ENCODE assay signal across 9 mouse cellular contexts in the genomic region with DNA sequence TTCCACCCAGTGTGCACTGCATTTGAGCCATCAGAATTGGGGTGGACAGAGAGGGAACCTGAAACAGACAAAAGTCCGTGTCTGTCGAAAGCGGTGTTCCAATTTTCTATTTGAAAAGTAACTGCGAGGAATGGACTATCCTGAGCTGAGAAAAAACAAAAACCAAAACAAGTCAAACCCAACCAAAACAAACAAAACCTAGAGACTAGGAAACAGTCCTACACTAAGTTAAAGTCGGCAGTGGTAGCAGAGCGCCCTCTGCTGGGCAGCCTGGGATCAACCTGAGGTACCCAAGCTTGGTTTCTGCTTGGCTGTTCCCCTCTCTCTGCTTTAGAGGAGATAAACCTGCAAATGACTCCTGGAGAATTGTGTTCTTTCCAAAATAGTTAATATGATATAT. TPM values are rescaled to one million over a fixed set of nuclear protein-coding genes. Genes with fewer than 3 reads are reported as not detected.
DNase-seq lines count a peak whose midpoint lies in the region; TF ChIP-seq lines count a peak whose summit lies in the region.
"Had no signal": no experiment of that assay in that cellular context is flagged by ENCODE, and none has a peak within 500 bp of the region (broad histone marks: within the 10 kb centered on the region; RNA-seq: fewer than 3 reads in every experiment).

No protein-coding gene starts in this region.

- no peak for TF ChIP-seq EP300 in MEL (IDR thresholded peaks at IDR 0.05; ENCODE audit: low read depth in 1 of 2, low read length in 2 of 2)

- H3K27ac ChIP-seq in MEL (ENCODE audit: control insufficient read depth, low read depth, low read length): no peak overlapping the region
- no peak overlapping the region for H3K27ac ChIP-seq in bone marrow macrophage, adult 2 months (ENCODE audit: insufficient read depth, low read depth, low read length)
- H3K27ac ChIP-seq: lung, embryonic 15.5 days had no signal

- no peak for TF ChIP-seq POLR2A in MEL (IDR thresholded peaks at IDR 0.05; ENCODE audit: control insufficient read depth in 1 of 2, insufficient read depth in 1 of 2, low read depth in 1 of 2, low read length in 2 of 2, poor library complexity in 1 of 2)
- no peak for TF ChIP-seq POLR2A in bone marrow macrophage, adult 2 months (IDR thresholded peaks at IDR 0.05; ENCODE audit: borderline replicate concordance, low read depth, low read length)

- peak; percentile 58 for DNase-seq in MEL (ENCODE audit: low read depth, low spot score)
- DNase-seq in fibroblast of lung, adult 2 months (ENCODE audit: low read depth): peak; percentile 27
- DNase-seq in heart, postnatal 4 days: peak; percentile 88
- peak; percentile 76 to 88 for DNase-seq in layer of hippocampus, postnatal 14 days (ENCODE audit: low spot score in 2 of 2)
- DNase-seq in right cerebral cortex, postnatal 10 days (ENCODE audit: low spot score in 2 of 2): peak; percentile 80 to 89
- peak; percentile 72 to 83 for DNase-seq in urinary bladder, postnatal 36 days (ENCODE audit: low spot score in 2 of 2)

- H3K4me1 ChIP-seq in MEL (ENCODE audit: control insufficient read depth in 1 of 2, insufficient read depth in 2 of 2, low read length in 2 of 2): no peaks in the 10 kb centered on the region
- no peaks in the 10 kb centered on the region for H3K4me1 ChIP-seq in bone marrow macrophage, adult 2 months (ENCODE audit: control insufficient read depth, insufficient read depth, low read length)
- H3K4me1 ChIP-seq in megakaryocyte, embryonic 14.5 days: peaks cover 36% of the 10 kb centered on the region
- H3K4me1 ChIP-seq: lung, embryonic 15.5 days had no signal

- no peaks in the 10 kb centered on the region for H3K36me3 ChIP-seq in MEL (ENCODE audit: control insufficient read depth in 1 of 2, insufficient read depth in 2 of 2, low read length in 2 of 2)
- no peaks in the 10 kb centered on the region for H3K36me3 ChIP-seq in megakaryocyte, embryonic 14.5 days (replicated peaks; ENCODE audit: low read length)
- H3K36me3 ChIP-seq: lung, embryonic 15.5 days had no signal

- H3K9ac ChIP-seq in MEL (ENCODE audit: control insufficient read depth, low read depth, low read length, poor library complexity, severe bottlenecking): no peak overlapping the region
- H3K9ac ChIP-seq: lung, embryonic 15.5 days had no signal

- H3K27me3 ChIP-seq in MEL (ENCODE audit: control insufficient read depth in 1 of 2, insufficient read depth in 2 of 2, low read length in 2 of 2): no peaks in the 10 kb centered on the region
- peaks cover 4% of the 10 kb centered on the region for H3K27me3 ChIP-seq in megakaryocyte, embryonic 14.5 days (replicated peaks)

- H3K79me2 ChIP-seq in MEL (ENCODE audit: control insufficient read depth, insufficient read depth, low read length, poor library complexity): no peaks in the 10 kb centered on the region

- H3K4me3 ChIP-seq in MEL (ENCODE audit: control insufficient read depth in 1 of 2, insufficient read depth in 1 of 2, low read depth in 2 of 2, low read length in 2 of 2): no peak overlapping the region
- H3K4me3 ChIP-seq in bone marrow macrophage, adult 2 months (ENCODE audit: insufficient read depth, low read length): no peak overlapping the region
- H3K4me3 ChIP-seq in megakaryocyte, embryonic 14.5 days (replicated peaks): peak overlapping the region; percentile 51
- H3K4me3 ChIP-seq: lung, embryonic 15.5 days had no signal

- no peaks in the 10 kb centered on the region for H3K9me3 ChIP-seq in MEL (replicated peaks; ENCODE audit: insufficient read depth, low read length)
- no peaks in the 10 kb centered on the region for H3K9me3 ChIP-seq in megakaryocyte, embryonic 14.5 days
- H3K9me3 ChIP-seq: lung, embryonic 15.5 days had no signal

- peak; percentile 74 for TF ChIP-seq RAD21 in MEL (IDR thresholded peaks at IDR 0.05; ENCODE audit: low read depth, low read length)

- peak; percentile 81 to 94 (median 82) for TF ChIP-seq CTCF in MEL (IDR thresholded peaks at IDR 0.05 in 2 of 3, conservative IDR thresholded peaks at IDR 0.05 in 1 of 3; ENCODE audit: control insufficient read depth in 1 of 3, insufficient read depth in 1 of 3, low read depth in 2 of 3, low read length in 3 of 3, poor library complexity in 1 of 3, severe bottlenecking in 1 of 3)
- peak; percentile 98 for TF ChIP-seq CTCF in bone marrow macrophage, adult 2 months (IDR thresholded peaks at IDR 0.05; ENCODE audit: low read depth, low read length)

TF ChIP-seq in MEL, 35 proteins besides CTCF, POLR2A, EP300 and RAD21:
- TF ChIP-seq SMC3 (IDR thresholded peaks at IDR 0.05; ENCODE audit: low read depth, low read length): peak; percentile 61
- no peak for TF ChIP-seq TCF12 (IDR thresholded peaks at IDR 0.05; ENCODE audit: low read depth, low read length)
- no peak for TF ChIP-seq NRF1 (IDR thresholded peaks at IDR 0.05; ENCODE audit: insufficient read depth, low read depth, low read length, poor library complexity, severe bottlenecking)
- TF ChIP-seq ZC3H11A (IDR thresholded peaks at IDR 0.05; ENCODE audit: low read depth, low read length): 0 out of 2 replicates have a peak, but pooled peaks have one; percentile 25
- no peak for TF ChIP-seq E2F4 (IDR thresholded peaks at IDR 0.05; ENCODE audit: borderline replicate concordance, low read depth, low read length)
- TF ChIP-seq MXI1 (IDR thresholded peaks at IDR 0.05; ENCODE audit: low read depth, low read length): no peak
- no peak for TF ChIP-seq TAL1 (IDR thresholded peaks at IDR 0.05; ENCODE audit: low read length)
- TF ChIP-seq CHD1 (IDR thresholded peaks at IDR 0.05; ENCODE audit: low read depth, low read length): no peak
- TF ChIP-seq POLR2AphosphoS5 (IDR thresholded peaks at IDR 0.05; ENCODE audit: borderline replicate concordance, low read depth, low read length): no peak
- no peak for TF ChIP-seq ZKSCAN1 (IDR thresholded peaks at IDR 0.05; ENCODE audit: low read depth, low read length)
- no peak for TF ChIP-seq MEF2A (IDR thresholded peaks at IDR 0.05; ENCODE audit: extremely low read depth, insufficient replicate concordance, low read depth, low read length, poor library complexity, severe bottlenecking)

RNA-seq across cellular contexts. Expression of a gene that starts 10.0 kb away (rescaled TPM):
- total RNA-seq in MEL (2012; rRNA removed): 65.4 and 103 TPM in 2 replicates
- 10 to 100 TPM in 1 of 2 experiments, not detected in 1; 86.7 TPM for polyA plus RNA-seq in MEL (2012; ENCODE audit: insufficient read depth in 1 of 2, insufficient read length in 2 of 2, low read depth in 1 of 2, low replicate concordance in 2 of 2, missing spikeins in 1 of 2)
- 42.4 and 51.5 TPM in 2 replicates for polyA plus RNA-seq in bone marrow macrophage, adult 2 months (2012; ENCODE audit: insufficient read depth, insufficient read length, missing spikeins)
- 10 to 100 TPM; 78.6 to 91.6 TPM for total RNA-seq in heart, postnatal 4 days (2021)
- 100 to 1,000 TPM; 110 to 112 TPM for total RNA-seq in layer of hippocampus, postnatal 14 days (2021)
- 8.6 TPM in 1 of 2 replicates, not detected in the other for polyA plus RNA-seq in megakaryocyte, embryonic 14.5 days (2012; ENCODE audit: insufficient read depth, low replicate concordance)

Comparison
In these comparisons a context has a peak if more than half of its experiments do, and no peak if none do; other contexts are left out.
1. DNase-seq: peak in every context shown above with its lines; median percentile 88 in heart, postnatal 4 days; 84 in right cerebral cortex, postnatal 10 days; 82 in layer of hippocampus, postnatal 14 days; 78 in urinary bladder, postnatal 36 days; 58 in MEL; 27 in fibroblast of lung, adult 2 months.